Mouse (Mus musculus): Measurements from ENCODE around the gene P2ry14. TPM values are rescaled to one million over a fixed set of nuclear protein-coding genes. Genes with fewer than 3 reads are reported as not detected.

P2ry14 gene
- polyA plus RNA-seq, 1 experiment = 0.07 TPM

- Histone ChIP-seq H3K36me3 (ENCODE audit: control insufficient read depth, insufficient read depth) (no peaks in the 10 kb centered on the region), H3K79me2 (ENCODE audit: control insufficient read depth, insufficient read depth) (no peaks in the 10 kb centered on the region), H3K4me2 (ENCODE audit: low read depth) (no peak overlapping the region), H3K27me3 (ENCODE audit: control insufficient read depth, insufficient read depth, insufficient read length) (no peaks in the 10 kb centered on the region), H3K4me3 (no peak overlapping the region), H3ac (ENCODE audit: control insufficient read depth, insufficient read length) (no peak overlapping the region)
- TF ChIP-seq TCF3 (IDR thresholded peaks at IDR 0.05; ENCODE audit: insufficient read length, low read depth) = no peak
- no peak for TF ChIP-seq REST (IDR thresholded peaks at IDR 0.05; ENCODE audit: insufficient read depth, insufficient read length)
- TF ChIP-seq POLR2AphosphoS2 (IDR thresholded peaks at IDR 0.05; ENCODE audit: insufficient read length, low read depth) = no peak
- no peak for TF ChIP-seq CEBPB (IDR thresholded peaks at IDR 0.05; ENCODE audit: insufficient read depth, poor library complexity, severe bottlenecking)
- no peak for TF ChIP-seq E2F4 (IDR thresholded peaks at IDR 0.05; ENCODE audit: insufficient read depth)
- no peak for TF ChIP-seq TCF12 (IDR thresholded peaks at IDR 0.05; ENCODE audit: insufficient read depth, poor library complexity, severe bottlenecking)
- TF ChIP-seq POLR2A (IDR thresholded peaks at IDR 0.05; ENCODE audit: insufficient read length, low read depth) = no peak
Measured at GRCm38 (mm10) chr3:59157048-59157447, 3.6 kb upstream of the P2ry14 start.

DNA sequence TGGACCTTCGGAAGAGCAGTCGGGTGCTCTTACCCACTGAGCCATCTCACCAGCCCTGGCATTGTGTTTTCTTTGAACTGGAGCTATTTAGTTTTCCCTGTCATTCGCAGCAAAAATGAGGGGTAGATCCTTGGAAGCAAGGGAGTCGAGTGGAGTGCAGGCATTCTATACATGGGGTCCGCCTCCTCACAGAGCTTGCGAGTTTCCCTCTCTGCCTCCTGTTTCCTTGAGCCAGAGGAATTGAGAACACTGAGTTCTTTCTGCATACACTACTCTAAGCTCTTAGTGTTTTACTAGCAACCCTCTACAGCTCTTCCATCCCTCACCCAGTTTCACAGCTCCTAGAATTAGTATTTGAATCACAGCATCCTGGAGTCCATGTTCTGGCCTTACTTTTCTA, 2.0 kb upstream of the P2ry14 start:
- Histone ChIP-seq H3K36me3 (ENCODE audit: control insufficient read depth, insufficient read depth) (no peaks in the 10 kb centered on the region), H3K27me3 (ENCODE audit: control insufficient read depth, insufficient read depth, insufficient read length) (no peaks in the 10 kb centered on the region), H3K4me2 (ENCODE audit: low read depth) (no peak overlapping the region), H3K79me2 (ENCODE audit: control insufficient read depth, insufficient read depth) (no peaks in the 10 kb centered on the region), H3K4me3 (no peak overlapping the region), H3ac (ENCODE audit: control insufficient read depth, insufficient read length) (no peak overlapping the region)
- TF ChIP-seq MYOG (IDR thresholded peaks at IDR 0.05; ENCODE audit: control insufficient read depth in 1 of 3, insufficient read depth in 1 of 3, insufficient read length in 2 of 3, low read depth in 2 of 3) = no peak
- no peak for TF ChIP-seq E2F4 (IDR thresholded peaks at IDR 0.05; ENCODE audit: insufficient read depth)

- Histone ChIP-seq H3K27me3 (ENCODE audit: control insufficient read depth, insufficient read depth, insufficient read length) (no peaks in the 10 kb centered on the region), H3K4me3 (no peak overlapping the region), H3K79me2 (ENCODE audit: control insufficient read depth, insufficient read depth) (no peaks in the 10 kb centered on the region), H3K4me2 (ENCODE audit: low read depth) (no peak overlapping the region), H3K36me3 (ENCODE audit: control insufficient read depth, insufficient read depth) (no peaks in the 10 kb centered on the region), H3ac (ENCODE audit: control insufficient read depth, insufficient read length) (no peak overlapping the region)
- TF ChIP-seq USF1 (IDR thresholded peaks at IDR 0.05; ENCODE audit: low read depth) (no peak), CEBPB (IDR thresholded peaks at IDR 0.05; ENCODE audit: insufficient read depth, poor library complexity, severe bottlenecking) (no peak), MYOD1 (IDR thresholded peaks at IDR 0.05; ENCODE audit: control insufficient read depth in 1 of 3, insufficient read length in 2 of 3, low read depth in 2 of 3) (no peak), MAX (IDR thresholded peaks at IDR 0.05; ENCODE audit: low read depth) (no peak), MYOG (IDR thresholded peaks at IDR 0.05; ENCODE audit: control insufficient read depth in 1 of 3, insufficient read depth in 1 of 3, insufficient read length in 2 of 3, low read depth in 2 of 3) (no peak), TCF12 (IDR thresholded peaks at IDR 0.05; ENCODE audit: insufficient read depth, poor library complexity, severe bottlenecking) (no peak), POLR2AphosphoS2 (IDR thresholded peaks at IDR 0.05; ENCODE audit: insufficient read length, low read depth) (no peak), SRF (IDR thresholded peaks at IDR 0.05; ENCODE audit: control insufficient read depth, insufficient read length, low read depth) (no peak), POLR2A (IDR thresholded peaks at IDR 0.05; ENCODE audit: insufficient read length, low read depth) (no peak), REST (IDR thresholded peaks at IDR 0.05; ENCODE audit: insufficient read depth, insufficient read length) (no peak), E2F4 (IDR thresholded peaks at IDR 0.05; ENCODE audit: insufficient read depth) (no peak), TCF3 (IDR thresholded peaks at IDR 0.05; ENCODE audit: insufficient read length, low read depth) (no peak)
Measured at GRCm38 (mm10) chr3:59154888-59155287, 1.5 kb upstream of the P2ry14 start.

GRCm38 (mm10) chr3:59150624-59151023, 2.8 kb downstream of the P2ry14 start:
- Histone ChIP-seq H3K79me2 (ENCODE audit: control insufficient read depth, insufficient read depth) (no peaks in the 10 kb centered on the region), H3K27me3 (ENCODE audit: control insufficient read depth, insufficient read depth, insufficient read length) (no peaks in the 10 kb centered on the region), H3K36me3 (ENCODE audit: control insufficient read depth, insufficient read depth) (no peaks in the 10 kb centered on the region), H3ac (ENCODE audit: control insufficient read depth, insufficient read length) (no peak overlapping the region), H3K4me2 (ENCODE audit: low read depth) (no peak overlapping the region), H3K4me3 (no peak overlapping the region)
- no peak for TF ChIP-seq TCF3 (IDR thresholded peaks at IDR 0.05; ENCODE audit: insufficient read length, low read depth)

DNA sequence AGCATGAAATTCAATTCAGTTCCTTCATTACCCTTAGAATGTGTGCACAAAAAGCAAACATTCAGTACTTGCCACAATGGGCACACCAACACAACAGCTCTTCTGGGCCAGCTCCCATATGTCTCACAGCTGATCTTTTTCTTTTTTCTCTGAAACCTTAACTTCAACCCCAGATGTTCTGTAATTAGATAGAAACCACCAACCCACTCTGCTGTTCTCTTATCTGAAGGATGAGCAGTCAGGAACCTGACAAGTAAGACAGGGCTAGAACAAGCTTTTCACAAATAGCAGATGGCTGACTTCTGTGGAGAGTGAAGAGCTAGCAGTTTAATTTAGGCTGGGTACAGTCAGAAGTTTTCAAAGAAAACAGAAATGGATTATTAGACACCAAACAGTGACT, 3.8 kb downstream of the P2ry14 start:
- Histone ChIP-seq H3ac (ENCODE audit: control insufficient read depth, insufficient read length) (no peak overlapping the region), H3K27me3 (ENCODE audit: control insufficient read depth, insufficient read depth, insufficient read length) (no peaks in the 10 kb centered on the region), H3K79me2 (ENCODE audit: control insufficient read depth, insufficient read depth) (no peaks in the 10 kb centered on the region), H3K4me3 (no peak overlapping the region), H3K4me2 (ENCODE audit: low read depth) (no peak overlapping the region), H3K36me3 (ENCODE audit: control insufficient read depth, insufficient read depth) (no peaks in the 10 kb centered on the region)
- no peak for TF ChIP-seq POLR2A (IDR thresholded peaks at IDR 0.05; ENCODE audit: insufficient read length, low read depth)
- TF ChIP-seq TCF12 (IDR thresholded peaks at IDR 0.05; ENCODE audit: insufficient read depth, poor library complexity, severe bottlenecking) = no peak
- TF ChIP-seq MYOG (IDR thresholded peaks at IDR 0.05; ENCODE audit: control insufficient read depth in 1 of 3, insufficient read depth in 1 of 3, insufficient read length in 2 of 3, low read depth in 2 of 3) = no peak
- TF ChIP-seq REST (IDR thresholded peaks at IDR 0.05; ENCODE audit: insufficient read depth, insufficient read length) = no peak

- no peak for TF ChIP-seq MYOG (IDR thresholded peaks at IDR 0.05; ENCODE audit: control insufficient read depth in 1 of 3, insufficient read depth in 1 of 3, insufficient read length in 2 of 3, low read depth in 2 of 3)
- TF ChIP-seq REST (IDR thresholded peaks at IDR 0.05; ENCODE audit: insufficient read depth, insufficient read length) = no peak
- no peak for TF ChIP-seq TCF12 (IDR thresholded peaks at IDR 0.05; ENCODE audit: insufficient read depth, poor library complexity, severe bottlenecking)
- TF ChIP-seq POLR2A (IDR thresholded peaks at IDR 0.05; ENCODE audit: insufficient read length, low read depth) = no peak
- no peak for TF ChIP-seq CEBPB (IDR thresholded peaks at IDR 0.05; ENCODE audit: insufficient read depth, poor library complexity, severe bottlenecking)
- TF ChIP-seq POLR2AphosphoS2 (IDR thresholded peaks at IDR 0.05; ENCODE audit: insufficient read length, low read depth) = no peak
- TF ChIP-seq SRF (IDR thresholded peaks at IDR 0.05; ENCODE audit: control insufficient read depth, insufficient read length, low read depth) = no peak
- no peak for TF ChIP-seq E2F4 (IDR thresholded peaks at IDR 0.05; ENCODE audit: insufficient read depth)
- no peak overlapping the region for H3K4me3 ChIP-seq
- no peaks in the 10 kb centered on the region for H3K27me3 ChIP-seq (ENCODE audit: control insufficient read depth, insufficient read depth, insufficient read length)
- H3K36me3 ChIP-seq (ENCODE audit: control insufficient read depth, insufficient read depth) = no peaks in the 10 kb centered on the region
- no peak overlapping the region for H3K4me2 ChIP-seq (ENCODE audit: low read depth)
- H3ac ChIP-seq (ENCODE audit: control insufficient read depth, insufficient read length) = no peak overlapping the region
- no peaks in the 10 kb centered on the region for H3K79me2 ChIP-seq (ENCODE audit: control insufficient read depth, insufficient read depth)
Measured at GRCm38 (mm10) chr3:59145194-59145593, 8.2 kb downstream of the P2ry14 start.
